Mouse (Mus musculus) 3134 (cell line): ENCODE data around the gene Scrn1.

Experiments used
- DNase-seq: peaks from one replicate; pipeline ENCODE4 v3.0.0-alpha.2; 2011; ENCODE audit warnings: low spot score; ENCODE audit not compliant: insufficient read length; ENCODE audit errors: extremely low read depth

The Scrn1 gene

DNA sequence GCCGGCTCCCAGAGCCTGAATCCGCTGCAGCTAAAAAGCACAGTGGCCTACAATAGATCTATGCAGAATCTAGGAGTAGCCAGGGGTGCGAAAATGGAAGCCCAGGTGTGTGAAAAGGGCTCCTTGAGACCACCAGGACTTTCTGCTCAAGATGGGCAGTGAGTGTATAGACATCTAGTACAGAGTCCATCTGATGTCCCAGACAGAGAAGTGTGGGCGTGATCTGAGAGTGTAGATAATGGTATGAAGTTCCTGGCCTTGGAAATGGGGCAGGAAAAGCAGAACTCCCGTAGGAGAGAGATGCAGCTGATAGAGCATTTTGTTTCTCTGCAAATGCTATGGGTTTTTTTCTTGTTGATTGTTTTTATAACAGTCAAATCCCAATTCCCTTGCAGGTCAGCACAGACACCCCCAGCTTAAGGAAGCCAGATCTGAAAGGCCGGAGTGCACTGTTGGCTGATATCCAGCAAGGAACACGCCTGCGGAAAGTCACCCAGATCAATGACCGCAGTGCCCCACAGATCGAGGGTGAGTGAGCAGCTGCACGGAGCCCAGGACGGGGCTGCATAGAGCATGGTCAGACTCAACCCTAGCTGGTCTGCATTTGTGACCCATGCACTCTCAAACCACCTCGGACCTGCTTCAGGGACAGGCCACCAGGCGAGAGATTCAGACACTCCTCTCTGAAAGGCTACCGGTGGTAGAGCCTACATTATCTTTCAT, 84.7 kb downstream of the Scrn1 start:
- no peak for DNase-seq

DNA sequence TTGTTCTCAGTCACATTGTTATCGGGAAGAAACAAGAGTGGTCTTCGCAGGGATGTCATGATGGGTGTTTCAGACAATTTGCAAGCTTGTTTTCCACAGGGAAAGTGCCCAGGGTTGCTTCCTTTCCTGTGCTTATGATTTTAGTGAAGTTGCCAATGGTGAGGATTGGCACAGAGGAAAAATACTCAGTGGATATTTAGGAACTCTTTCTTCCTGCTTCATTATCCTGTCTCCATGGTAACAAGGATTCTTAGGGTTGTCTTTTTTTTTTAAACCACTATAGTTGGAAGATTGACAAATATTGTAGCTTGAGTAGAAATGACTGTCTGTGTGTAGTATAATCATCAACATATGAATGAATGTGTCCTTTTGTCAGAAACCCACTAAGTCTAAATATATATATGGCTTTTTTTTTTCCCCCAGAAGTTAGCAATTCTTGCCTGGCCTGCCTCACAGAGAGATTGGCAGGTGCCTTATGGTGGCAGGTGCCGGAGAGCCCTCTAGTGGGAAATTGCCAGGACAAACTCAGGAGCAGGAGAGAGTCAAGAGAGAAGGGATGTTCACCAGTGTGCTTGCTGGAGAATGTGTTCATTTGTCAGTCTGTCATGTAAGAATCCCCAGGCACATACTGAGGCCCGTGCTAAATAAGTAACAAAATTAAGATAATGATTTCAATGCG, 87.5 kb downstream of the Scrn1 start:
- no peak for DNase-seq

DNA sequence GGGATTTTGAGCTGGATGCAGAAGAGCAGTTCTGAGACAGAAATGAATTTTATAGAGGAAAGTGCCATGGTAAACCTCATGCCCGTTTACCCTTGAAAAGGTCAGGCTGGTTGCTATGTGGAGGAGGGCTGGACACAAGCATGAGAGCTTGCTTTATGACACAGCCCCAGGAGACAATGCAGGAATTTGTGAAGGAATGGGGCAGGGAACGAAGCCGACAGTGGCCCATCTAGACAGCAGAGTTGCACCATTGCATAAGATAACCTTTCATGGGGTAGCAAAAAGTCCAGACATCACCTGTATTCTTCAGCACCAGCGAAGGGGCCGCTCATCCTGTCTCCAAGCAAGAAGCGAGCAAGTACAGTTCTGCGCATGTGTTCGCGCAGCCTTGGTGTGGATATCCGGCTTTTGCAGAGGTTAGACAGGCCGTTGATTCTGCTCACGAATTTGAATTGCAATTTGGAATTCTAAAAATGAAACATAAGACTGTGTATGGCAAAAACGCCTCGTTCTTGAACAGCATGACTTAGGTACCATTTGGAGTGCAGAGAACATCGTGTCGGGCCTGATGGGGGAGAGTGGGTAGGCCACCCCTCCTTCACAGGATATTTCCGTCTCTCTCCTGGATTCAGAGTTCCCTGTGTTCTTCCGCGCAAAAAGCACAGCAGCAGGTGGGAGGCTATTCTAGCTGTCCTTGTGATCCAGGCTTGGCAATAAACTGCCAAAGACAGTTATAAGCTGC, 90.2 kb downstream of the Scrn1 start:
- DNase-seq: no peak

DNA sequence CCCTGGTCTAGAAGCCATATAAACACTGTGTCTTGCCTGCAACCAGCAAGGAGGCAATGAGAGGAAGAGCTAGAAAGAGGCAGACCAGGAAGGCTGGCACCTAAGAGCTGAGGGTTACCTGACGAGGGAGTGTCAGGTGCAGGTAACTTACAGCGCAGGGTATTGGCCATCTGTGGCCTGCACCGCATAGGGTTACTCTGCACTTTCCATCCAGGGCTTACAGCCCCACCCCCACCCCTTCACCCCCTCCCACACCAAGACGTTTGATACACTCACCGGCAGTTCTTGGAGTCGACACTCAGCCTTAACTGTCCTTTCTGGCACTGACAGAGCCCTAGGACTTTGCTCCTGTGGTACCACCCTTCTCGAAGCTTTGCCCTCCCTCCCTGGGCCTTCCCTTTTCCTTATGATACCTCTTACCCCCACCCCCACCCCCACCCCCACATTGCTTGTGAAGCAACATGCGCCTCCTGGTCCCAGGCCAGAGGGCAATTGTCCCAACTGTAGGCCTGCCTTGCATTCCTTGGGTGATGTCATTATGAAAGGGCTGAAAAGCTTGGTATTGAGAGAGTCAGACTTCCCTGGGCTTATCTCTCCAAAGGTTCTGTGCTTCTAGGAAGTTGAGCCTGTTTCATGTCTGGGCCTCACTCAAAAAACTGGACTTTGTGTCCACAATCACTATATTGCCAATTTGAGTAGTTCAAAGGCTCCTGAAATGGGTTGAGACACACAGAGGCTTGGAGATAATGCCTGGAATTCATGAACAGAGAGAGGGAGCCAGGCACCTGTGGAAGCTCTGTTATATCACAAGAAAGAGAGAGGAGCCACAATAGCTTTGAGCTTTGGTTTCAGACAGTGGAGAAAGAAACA, 93.2 kb downstream of the Scrn1 start:
- no peak for DNase-seq

DNA sequence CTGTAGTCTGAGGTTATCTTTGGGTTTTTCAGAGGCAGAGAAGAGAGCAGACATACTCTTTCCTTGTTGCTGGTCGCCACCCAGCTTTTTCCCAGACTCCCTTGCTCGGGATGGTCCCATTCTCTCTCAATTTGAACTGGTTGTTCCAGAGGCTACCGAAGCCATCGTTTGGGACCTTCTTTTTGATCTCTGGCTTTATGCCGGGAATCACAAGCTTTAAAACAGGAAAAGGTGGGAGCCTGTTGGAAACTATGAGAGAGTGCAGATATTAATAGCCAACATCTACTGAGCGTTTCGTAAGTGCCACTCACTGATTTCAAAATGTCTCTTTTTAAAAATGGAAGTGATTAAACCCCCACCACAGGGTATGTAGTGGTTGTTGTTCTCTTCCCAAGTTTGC, 94.4 kb downstream of the Scrn1 start:
- no peak for DNase-seq

DNA sequence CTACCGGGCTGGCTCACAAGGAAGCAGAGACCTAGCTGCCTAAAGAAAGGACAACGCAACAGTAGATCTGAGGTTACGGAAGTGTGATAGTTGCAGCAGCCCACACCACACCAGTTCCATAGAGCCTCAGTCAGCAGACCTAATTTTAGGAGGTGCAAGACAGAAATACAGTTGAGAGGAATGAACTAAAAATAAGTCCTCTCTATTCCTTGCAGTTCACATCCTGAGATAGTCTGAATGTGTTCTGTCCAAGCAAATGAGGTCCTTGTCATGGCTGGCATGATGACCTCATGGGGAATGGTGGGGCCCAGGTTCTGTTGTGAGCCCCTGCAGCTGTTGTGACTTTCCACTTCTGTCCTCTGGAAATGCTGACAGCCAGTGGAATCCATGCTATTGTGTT, 98.9 kb downstream of the Scrn1 start:
- no peak for DNase-seq

DNA sequence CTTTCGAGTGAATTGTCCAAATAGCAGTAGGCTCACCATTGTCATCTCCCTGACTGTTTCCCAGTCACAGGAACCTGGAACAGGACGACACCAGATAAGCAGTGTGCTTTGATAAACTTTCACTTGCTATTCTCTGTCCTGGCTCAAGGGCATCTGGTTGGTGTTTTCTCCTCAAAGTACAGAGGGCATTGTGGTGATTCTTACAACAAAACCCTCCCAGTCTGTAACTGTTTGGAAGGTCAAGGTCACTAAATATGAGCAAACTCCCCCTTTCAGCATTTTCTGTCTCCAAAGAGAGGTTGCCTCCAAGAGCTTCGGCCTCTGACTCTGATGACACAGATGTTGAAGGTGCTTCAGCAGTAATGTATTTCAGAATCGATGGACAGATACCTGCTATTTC, 101.4 kb downstream of the Scrn1 start:
- DNase-seq: no peak

DNA sequence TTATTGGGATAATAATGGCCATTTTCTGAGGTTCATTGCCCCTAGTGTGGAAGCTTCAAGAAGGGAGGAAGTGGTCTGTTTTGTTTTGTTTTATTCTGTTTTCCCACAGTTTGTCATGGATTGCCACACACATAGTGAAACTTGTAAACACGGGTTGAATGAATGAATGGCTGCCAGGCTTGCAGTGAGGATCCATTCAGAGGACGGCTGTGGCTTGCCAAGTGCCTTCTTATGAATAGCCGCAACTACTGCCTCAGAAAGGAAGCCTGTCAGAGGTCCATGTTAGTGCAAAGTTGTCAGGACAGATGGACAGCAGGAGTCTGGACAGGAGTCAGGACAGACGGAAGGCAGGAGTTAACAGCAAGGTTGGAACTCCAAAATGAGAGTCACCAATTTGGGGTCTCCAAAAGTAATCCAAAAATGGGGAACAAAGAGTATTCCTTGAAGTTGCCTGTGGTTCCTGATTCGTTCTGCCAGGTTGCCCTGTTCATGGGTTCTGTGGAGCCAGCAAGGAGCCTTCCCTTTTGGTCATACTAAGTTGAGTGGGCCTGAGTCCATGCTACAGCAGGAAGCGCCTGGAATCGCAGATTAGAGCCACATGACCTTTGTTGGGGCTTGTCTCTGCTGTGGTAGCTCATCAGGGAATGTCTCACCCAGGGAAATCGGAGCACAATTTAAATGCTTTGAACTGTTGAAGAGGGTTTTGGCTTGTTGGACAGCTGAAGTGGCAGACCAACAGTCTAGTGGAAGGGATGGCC, 102.4 kb downstream of the Scrn1 start:
- DNase-seq: no peak

DNA sequence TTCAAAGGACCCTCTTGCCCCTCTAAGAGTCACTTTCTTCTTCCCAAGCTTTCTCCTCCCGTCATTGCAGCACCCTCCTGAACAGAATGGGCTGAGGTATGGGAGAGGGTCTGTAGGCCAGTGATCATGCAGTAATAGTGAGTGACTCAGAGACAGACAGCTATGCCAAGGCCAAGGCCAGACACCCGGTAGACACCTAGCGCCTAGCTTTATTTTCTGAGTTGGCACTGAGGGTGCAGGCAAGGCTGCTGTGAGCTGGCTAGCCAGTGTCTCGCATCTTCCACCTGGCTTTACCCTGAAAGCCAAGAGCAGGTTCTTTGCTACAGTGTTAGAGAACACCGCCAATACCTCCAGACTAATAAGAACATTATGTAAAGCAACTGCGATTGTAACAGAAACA, 103.5 kb downstream of the Scrn1 start:
- DNase-seq: no peak

DNA sequence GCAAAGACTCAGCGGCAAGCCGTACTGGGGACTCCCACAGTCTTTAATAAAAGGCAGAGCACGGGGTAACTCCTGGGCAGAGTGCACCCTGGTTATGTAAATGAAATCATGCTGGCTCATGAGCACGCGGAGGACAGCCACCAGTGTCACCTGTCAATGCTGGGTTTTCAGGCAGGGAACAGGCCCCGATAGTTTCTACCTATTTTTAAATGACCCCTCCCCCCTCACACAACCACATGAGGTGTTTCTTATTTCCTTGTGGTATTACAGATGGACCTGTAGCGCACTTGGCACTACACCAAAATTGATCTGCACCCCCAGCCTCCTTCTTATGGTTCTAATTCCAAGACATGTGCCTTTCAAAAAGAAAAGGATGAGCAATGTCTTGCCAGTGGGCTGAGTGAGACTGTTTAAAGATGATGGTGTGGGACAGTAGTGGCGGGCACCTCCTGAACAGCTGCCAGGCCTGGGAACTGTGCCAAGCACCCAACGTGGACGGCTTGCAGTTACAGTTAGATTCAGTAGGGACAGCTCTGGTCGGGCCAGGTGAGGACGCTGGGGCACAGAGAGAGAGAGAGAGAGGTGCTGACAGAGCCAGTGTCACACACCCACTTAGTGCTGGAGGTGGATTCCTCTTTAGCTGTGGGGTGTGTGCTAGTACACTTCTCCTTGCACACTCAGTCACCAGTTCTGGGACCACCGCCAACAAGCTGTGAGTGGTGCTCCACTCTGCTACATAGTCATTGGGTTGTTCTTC, 105.2 kb downstream of the Scrn1 start:
- DNase-seq: no peak

DNA sequence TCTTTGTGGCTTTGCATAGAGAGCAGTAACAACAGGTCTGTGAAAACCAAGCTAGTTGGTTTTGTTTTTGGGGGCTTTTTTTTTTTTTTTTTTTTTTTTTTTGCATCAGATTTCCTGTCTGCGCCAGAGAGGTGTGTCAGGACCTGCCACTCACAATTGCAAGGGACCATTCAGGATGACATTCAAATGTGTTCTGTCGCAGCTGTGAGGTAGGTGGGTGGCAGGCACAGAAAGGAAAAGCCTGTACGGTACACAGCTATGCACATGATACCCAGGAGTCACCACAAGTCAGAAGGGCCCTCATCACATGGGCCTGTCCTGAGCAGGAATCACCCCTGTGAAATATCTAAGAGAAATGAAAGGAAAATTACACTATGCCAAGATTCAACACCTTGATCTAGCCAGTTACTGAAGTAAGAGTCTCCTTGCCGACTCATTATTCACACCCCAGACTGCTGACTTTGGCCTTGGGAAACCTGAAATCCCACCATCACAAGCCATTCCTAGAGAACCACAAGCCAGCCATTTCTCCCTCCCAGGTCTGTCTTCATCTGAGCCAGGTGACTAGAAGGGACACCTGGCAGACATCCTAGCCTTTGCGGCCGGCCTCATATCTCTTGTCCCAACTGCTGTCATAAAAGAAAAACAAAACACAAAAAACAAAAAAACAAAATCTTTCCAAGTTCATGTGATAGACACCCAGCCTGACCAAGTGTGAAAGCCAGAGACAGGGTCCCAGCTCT, 105.9 kb downstream of the Scrn1 start:
- no peak for DNase-seq

DNA sequence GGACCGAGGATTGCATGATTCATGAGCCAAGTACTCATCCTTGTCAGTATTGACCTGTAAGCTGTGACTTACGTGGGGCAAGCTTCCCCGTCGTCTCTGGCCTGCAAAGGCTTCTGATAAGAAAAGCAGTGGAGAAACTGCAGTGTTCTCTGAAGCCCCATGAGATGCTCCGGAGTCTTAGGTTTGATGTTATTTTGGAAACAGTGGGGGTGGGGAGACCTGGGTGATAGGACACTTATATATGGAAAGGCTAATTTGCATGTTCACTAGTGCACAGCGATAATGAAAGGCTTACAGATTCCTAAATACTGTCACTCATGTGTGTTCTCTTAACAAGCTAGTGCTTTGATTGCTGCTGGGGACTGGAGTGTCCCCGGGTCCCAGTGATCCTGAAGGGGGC, 106.6 kb downstream of the Scrn1 start:
- DNase-seq: no peak
